Mouse (Mus musculus): ENCODE measurements around the gene Pth1r. TPM values are rescaled to one million over a fixed set of nuclear protein-coding genes. Genes with fewer than 3 reads are reported as not detected.

Pth1r gene
- polyA plus RNA-seq, 1 experiment from 2014 or later, result 179 TPM

- Histone ChIP-seq H3K9me3 (replicated peaks; ENCODE audit: low read length) (no peaks in the 10 kb centered on the region), H3K36me3 (ENCODE audit: insufficient read depth, low read length) (peaks cover 13% of the 10 kb centered on the region; the same call in 1 of the 2 replicates), H3K27me3 (ENCODE audit: insufficient read depth, low read length) (no peaks in the 10 kb centered on the region), H3K4me2 (ENCODE audit: low read length) (no peak overlapping the region), H3K4me3 (replicated peaks; ENCODE audit: low read depth, low read length) (no peak overlapping the region), H3K9ac (ENCODE audit: low read depth, low read length) (no peak overlapping the region), H3K27ac (no peak overlapping the region), H3K4me1 (replicated peaks; ENCODE audit: insufficient read depth, low read length) (no peaks in the 10 kb centered on the region)
- ATAC-seq (replicated peaks; ENCODE audit: low FRiP score, low read depth), result no peak
- WGBS, result 33% methylated on average over 1 of the region's 1 CpGs
- TF ChIP-seq CTCF (IDR thresholded peaks at IDR 0.05; ENCODE audit: low read depth), result peak; percentile 68
- no peak for DNase-seq (ENCODE audit: low spot score)
These were observed 31.5 kb downstream of the Pth1r start for GRCm38 (mm10) chr9:110715426-110715825.

GRCm38 (mm10) chr9:110713389-110713788, 33.6 kb downstream of the Pth1r start:
- ATAC-seq (replicated peaks; ENCODE audit: low FRiP score, low read depth), result no peak
- WGBS, result 59% methylated on average over 1 of the region's 1 CpGs
- Histone ChIP-seq H3K27me3 (ENCODE audit: insufficient read depth, low read length) (no peaks in the 10 kb centered on the region), H3K4me2 (ENCODE audit: low read length) (no peak overlapping the region), H3K4me3 (replicated peaks; ENCODE audit: low read depth, low read length) (no peak overlapping the region), H3K9ac (ENCODE audit: low read depth, low read length) (no peak overlapping the region), H3K4me1 (replicated peaks; ENCODE audit: insufficient read depth, low read length) (0 out of 2 replicates have a peak, but pooled peaks cover 5% of the 10 kb centered on the region), H3K27ac (no peak overlapping the region), H3K36me3 (ENCODE audit: insufficient read depth, low read length) (peaks cover 16% of the 10 kb centered on the region; the same call in 1 of the 2 replicates), H3K9me3 (replicated peaks; ENCODE audit: low read length) (no peaks in the 10 kb centered on the region)
- no peak for DNase-seq (ENCODE audit: low spot score)
- TF ChIP-seq CTCF (IDR thresholded peaks at IDR 0.05; ENCODE audit: low read depth), result no peak

GRCm38 (mm10) chr9:110712545-110712944, 34.4 kb downstream of the Pth1r start:
- Histone ChIP-seq H3K4me1 (replicated peaks; ENCODE audit: insufficient read depth, low read length) (0 out of 2 replicates have a peak, but pooled peaks cover 5% of the 10 kb centered on the region), H3K27me3 (ENCODE audit: insufficient read depth, low read length) (no peaks in the 10 kb centered on the region), H3K36me3 (ENCODE audit: insufficient read depth, low read length) (peaks cover 16% of the 10 kb centered on the region; the same call in 1 of the 2 replicates), H3K27ac (no peak overlapping the region), H3K4me3 (replicated peaks; ENCODE audit: low read depth, low read length) (no peak overlapping the region), H3K9me3 (replicated peaks; ENCODE audit: low read length) (no peaks in the 10 kb centered on the region), H3K4me2 (ENCODE audit: low read length) (no peak overlapping the region), H3K9ac (ENCODE audit: low read depth, low read length) (no peak overlapping the region)
- WGBS, result 85% methylated on average over 4 of the region's 4 CpGs
- ATAC-seq (replicated peaks; ENCODE audit: low FRiP score, low read depth), result no peak
- TF ChIP-seq CTCF (IDR thresholded peaks at IDR 0.05; ENCODE audit: low read depth), result no peak
- no peak for DNase-seq (ENCODE audit: low spot score)

- Histone ChIP-seq H3K4me2 (ENCODE audit: low read length) (no peak overlapping the region), H3K9ac (ENCODE audit: low read depth, low read length) (no peak overlapping the region), H3K27me3 (ENCODE audit: insufficient read depth, low read length) (no peaks in the 10 kb centered on the region), H3K36me3 (ENCODE audit: insufficient read depth, low read length) (peaks cover 16% of the 10 kb centered on the region; the same call in 1 of the 2 replicates), H3K9me3 (replicated peaks; ENCODE audit: low read length) (no peaks in the 10 kb centered on the region), H3K27ac (no peak overlapping the region), H3K4me1 (replicated peaks; ENCODE audit: insufficient read depth, low read length) (0 out of 2 replicates have a peak, but pooled peaks cover 5% of the 10 kb centered on the region), H3K4me3 (replicated peaks; ENCODE audit: low read depth, low read length) (no peak overlapping the region)
- ATAC-seq (replicated peaks; ENCODE audit: low FRiP score, low read depth) (no peak), DNase-seq (ENCODE audit: low spot score) (no peak)
- no peak for TF ChIP-seq CTCF (IDR thresholded peaks at IDR 0.05; ENCODE audit: low read depth)
- 94% methylated on average over 6 of the region's 6 CpGs for WGBS
These were observed 34.9 kb downstream of the Pth1r start for GRCm38 (mm10) chr9:110711996-110712395.

GRCm38 (mm10) chr9:110711532-110711931, 35.4 kb downstream of the Pth1r start:
- Histone ChIP-seq H3K4me2 (ENCODE audit: low read length) (no peak overlapping the region), H3K4me3 (replicated peaks; ENCODE audit: low read depth, low read length) (no peak overlapping the region), H3K36me3 (ENCODE audit: insufficient read depth, low read length) (peaks cover 16% of the 10 kb centered on the region; the same call in 1 of the 2 replicates), H3K27me3 (ENCODE audit: insufficient read depth, low read length) (no peaks in the 10 kb centered on the region), H3K9me3 (replicated peaks; ENCODE audit: low read length) (no peaks in the 10 kb centered on the region), H3K4me1 (replicated peaks; ENCODE audit: insufficient read depth, low read length) (0 out of 2 replicates have a peak, but pooled peaks cover 5% of the 10 kb centered on the region), H3K9ac (ENCODE audit: low read depth, low read length) (no peak overlapping the region), H3K27ac (no peak overlapping the region)
- TF ChIP-seq CTCF (IDR thresholded peaks at IDR 0.05; ENCODE audit: low read depth), result no peak
- ATAC-seq (replicated peaks; ENCODE audit: low FRiP score, low read depth) (no peak), DNase-seq (ENCODE audit: low spot score) (no peak)
- WGBS, result 100% methylated on average over 1 of the region's 1 CpGs

GRCm38 (mm10) chr9:110709640-110710258, 37.2 kb downstream of the Pth1r start:
- ATAC-seq (replicated peaks; ENCODE audit: low FRiP score, low read depth) (peak; percentile 77), DNase-seq (ENCODE audit: low spot score) (peak; percentile 89)
- 37% methylated on average over 5 of the region's 5 CpGs for WGBS
- H3K9ac ChIP-seq (ENCODE audit: low read depth, low read length), result peak overlapping the region; percentile 42; the same call in 1 of the 2 replicates
- peak overlapping the region; percentile 36; the same call in 1 of the 2 replicates for H3K4me2 ChIP-seq (ENCODE audit: low read length)
- no peaks in the 10 kb centered on the region for H3K9me3 ChIP-seq (replicated peaks; ENCODE audit: low read length)
- peaks cover 12% of the 10 kb centered on the region; the same call in 1 of the 2 replicates for H3K36me3 ChIP-seq (ENCODE audit: insufficient read depth, low read length)
- TF ChIP-seq CTCF (IDR thresholded peaks at IDR 0.05; ENCODE audit: low read depth), result peak; percentile 96
- no peaks in the 10 kb centered on the region for H3K27me3 ChIP-seq (ENCODE audit: insufficient read depth, low read length)
- H3K27ac ChIP-seq, result no peak overlapping the region
- H3K4me1 ChIP-seq (replicated peaks; ENCODE audit: insufficient read depth, low read length), result 0 out of 2 replicates have a peak, but pooled peaks cover 5% of the 10 kb centered on the region
- peak overlapping the region; percentile 17; the same call in 1 of the 2 replicates for H3K4me3 ChIP-seq (replicated peaks; ENCODE audit: low read depth, low read length)

All from kidney, postnatal 0 days (tissue).